Mouse (Mus musculus) left cerebral cortex, postnatal 10 days (tissue): ENCODE measurements around the gene Catip. TPM values are rescaled to one million over a fixed set of nuclear protein-coding genes. Genes with fewer than 3 reads are reported as not detected.
"Not testable (repeated sequence)": the region's sequence is repeated elsewhere in the genome, so short reads cannot be mapped to it uniquely, and the experiment has no call there.

Source experiments
- DNase-seq, 2 experiments: peaks; one replicate each; pipeline ENCODE4 v3.0.0; 2021 to 2022; ENCODE audit warnings: low spot score in 2 of 2, mixed read lengths in 1 of 2; ENCODE audit errors: extremely low spot score in 1 of 2
- intact Hi-C: fragments of 180-260 bp; cut with DNase I; formaldehyde crosslinking; loops from one replicate; pipeline ENCODE4 v1.15.1; 2025
- total RNA-seq, 2 experiments: library from RNA; stranded (reverse); gene quantifications; 2 replicates each; pipeline ENCODE4 v1.2.3; 2021

Gene Catip
- total RNA-seq = under 1 TPM; 0.41 to 0.45 TPM

DNA sequence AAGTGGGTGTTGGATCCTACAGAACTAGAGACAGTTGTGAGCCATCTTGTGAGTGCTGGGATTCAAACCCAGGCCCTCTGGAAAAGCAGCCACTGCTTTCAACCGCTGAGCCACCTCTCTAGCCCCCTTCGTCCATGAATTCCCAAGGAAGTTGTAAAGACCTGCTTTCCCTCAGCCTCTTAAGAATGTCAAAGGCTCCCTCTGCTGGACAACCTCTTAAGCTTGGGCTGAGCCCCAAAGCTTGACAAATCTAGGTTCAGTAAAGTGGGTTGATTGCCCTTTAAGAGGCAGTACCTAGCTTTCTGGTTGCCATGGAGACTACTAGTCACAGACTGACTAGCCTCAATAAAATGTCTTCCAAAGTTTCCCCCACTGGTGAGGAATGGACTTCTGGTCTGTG is at the start of gene Catip:
Gene Catip, plus strand, starts transcription at position 297 of the 400 bp plus-strand sequence.
- peak; percentile 75 to 81 for DNase-seq
- intact Hi-C loops = loop anchor here (2.0 to 5.0 kb wide), 2 partner anchors 49 to 155 kb away; no protein-coding TSS in a partner anchor

DNA sequence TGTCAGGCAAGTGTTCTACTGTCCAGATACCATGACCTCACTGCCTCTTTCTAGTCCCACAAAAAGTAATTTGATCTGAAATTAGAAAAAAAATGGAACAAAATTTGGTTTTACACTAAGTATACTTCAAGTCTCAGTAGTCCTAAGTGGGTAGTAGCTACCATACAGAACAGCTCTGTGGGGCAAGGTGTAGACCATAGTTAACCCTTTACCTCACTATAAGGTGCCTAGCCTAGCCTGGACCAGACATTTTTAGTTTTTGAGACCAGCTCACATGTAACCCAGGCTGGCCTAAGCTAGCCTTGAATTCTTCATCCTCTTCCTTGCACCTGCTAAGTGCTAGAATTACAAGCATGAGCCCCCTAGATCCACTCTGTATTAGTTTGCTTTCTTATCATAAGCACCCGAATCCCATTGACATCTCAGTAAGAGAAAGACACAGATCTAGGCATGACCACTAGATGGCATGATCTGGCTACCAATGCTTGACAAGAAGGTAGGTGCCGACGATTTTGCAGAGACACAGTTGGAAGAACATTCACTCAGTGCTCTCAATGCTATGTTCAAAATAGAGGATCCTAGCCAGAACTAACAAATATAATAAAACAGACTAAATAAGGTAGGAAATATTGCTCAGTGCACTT is 48.7 kb upstream of the Catip start:
- DNase-seq = peak; percentile 71 to 84
- intact Hi-C loops = loop anchor here (2.0 to 5.0 kb wide), 2 partner anchors 50 to 139 kb away; partner anchors contain the start of gene Catip

DNA sequence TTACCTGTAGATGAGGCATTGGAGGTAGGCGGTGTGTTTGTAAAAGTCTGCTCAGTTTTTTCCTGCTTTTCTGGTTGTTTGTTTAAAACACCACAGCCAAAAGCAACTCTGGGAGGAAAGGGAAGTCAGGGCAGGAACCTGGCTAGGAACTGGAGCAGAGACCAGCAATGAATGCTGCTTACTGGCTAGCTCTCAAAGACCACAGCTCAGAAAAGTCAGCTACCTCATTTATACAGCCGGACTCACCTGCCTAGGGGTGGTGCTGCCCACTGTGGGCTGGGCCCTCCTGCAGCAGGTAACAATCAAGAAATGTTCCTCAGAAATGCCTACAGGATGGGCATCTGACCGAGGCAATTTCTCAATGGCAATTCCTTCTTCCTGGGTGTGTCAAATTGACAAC is 47.1 kb upstream of the Catip start:
- peak in 1 of 2 experiments; percentile 28 for DNase-seq
- intact Hi-C loops = loop anchor here (5.0 kb wide), 1 partner anchor 138 kb away; no protein-coding TSS in a partner anchor

DNA sequence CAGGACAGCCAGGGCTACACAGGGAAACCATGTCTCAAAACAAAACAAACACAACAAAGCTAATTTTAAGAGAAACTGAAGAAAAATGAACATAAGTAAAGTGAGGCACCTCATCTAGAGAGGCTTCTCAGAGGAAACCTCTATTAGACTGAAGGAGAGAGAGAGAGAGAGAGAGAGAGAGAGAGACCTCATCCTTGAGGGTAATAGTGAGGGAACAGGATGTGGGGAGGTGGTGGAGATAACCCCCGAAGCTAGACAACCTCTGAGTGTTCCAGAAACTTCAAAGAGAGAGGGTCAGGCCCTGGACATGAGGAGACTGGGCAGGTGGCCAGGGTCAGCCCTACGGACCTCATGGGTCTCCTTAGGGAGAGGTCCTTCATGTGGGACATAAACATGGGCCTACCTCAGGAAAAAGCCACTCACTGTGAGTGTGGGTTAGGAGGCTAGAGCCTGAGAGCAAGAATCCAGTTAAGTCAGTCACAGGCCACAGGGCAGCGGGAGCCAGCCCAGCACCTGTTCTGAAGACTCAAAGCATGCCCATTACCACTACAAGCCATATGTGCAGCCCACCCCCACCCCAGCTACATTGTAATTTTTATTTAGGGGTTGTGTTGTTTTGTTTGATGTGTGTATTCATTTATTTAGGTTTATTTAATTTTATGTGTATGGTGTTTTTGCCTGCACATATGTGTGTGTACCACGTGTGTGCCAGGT is 45.6 kb upstream of the Catip start:
- peak in 1 of 2 experiments; percentile 80 for DNase-seq
- intact Hi-C loops = no loop called here

DNA sequence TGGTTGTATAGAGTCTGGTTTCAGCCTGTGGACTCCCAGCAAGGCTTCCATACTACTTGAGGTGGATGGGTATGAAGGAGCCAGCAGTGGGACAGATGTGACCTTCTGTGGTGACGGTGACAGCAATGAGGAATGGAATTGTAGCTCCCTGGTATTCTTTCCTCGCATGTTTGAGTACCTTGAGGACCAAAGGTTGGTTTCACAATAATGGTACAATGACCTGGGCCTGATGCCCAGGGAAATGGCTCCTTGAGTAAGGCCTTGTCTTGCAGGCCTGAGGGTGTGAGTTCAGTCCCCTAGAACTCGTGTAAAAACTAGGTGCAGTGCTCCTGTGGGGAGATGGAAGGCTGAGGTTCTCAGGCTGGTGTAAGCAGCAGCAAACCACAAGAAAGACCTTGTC is 43.2 kb upstream of the Catip start:
- DNase-seq = no peak
- intact Hi-C loops = no loop called here

DNA sequence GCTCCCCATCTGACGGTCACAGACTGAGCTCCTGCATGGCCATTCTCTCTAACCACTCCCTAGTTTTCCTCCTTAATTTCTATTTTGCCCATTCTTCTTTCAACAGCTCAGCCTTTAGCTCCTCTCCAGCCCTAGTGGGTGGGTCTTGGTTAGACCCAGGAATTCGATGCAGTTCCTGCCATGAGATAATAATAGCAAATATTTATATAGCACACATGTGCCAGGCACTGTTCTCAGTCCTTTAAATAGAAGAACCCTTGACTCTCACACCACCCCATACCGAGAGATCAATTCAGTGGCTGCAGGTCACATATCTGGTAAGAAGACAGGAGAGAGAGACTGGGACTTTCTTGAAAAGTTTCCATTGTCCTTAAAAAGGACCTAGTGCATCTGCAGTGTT is 40.5 kb upstream of the Catip start:
- DNase-seq = no peak
- intact Hi-C loops = no loop called here

DNA sequence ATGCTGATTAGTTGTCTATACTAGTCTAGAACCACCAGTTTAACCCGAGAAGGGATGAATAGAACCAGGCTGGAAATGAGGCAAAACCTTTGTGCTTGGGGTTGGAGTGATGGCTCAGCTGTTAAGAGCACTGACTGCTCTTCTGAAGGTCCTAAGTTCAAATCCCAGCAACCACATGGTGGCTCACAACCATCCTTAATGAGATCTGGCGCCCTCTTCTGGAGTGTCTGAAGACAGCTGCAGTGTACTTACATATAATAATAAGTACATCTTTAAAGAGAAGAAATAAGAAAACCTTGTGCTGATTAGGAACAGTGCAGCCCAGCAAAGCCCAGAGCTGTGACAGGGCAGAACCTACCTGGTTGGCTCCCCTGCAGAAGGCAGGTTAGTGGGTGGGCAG is 35.0 kb upstream of the Catip start:
- DNase-seq, intact Hi-C loops: not testable (repeated sequence)

DNA sequence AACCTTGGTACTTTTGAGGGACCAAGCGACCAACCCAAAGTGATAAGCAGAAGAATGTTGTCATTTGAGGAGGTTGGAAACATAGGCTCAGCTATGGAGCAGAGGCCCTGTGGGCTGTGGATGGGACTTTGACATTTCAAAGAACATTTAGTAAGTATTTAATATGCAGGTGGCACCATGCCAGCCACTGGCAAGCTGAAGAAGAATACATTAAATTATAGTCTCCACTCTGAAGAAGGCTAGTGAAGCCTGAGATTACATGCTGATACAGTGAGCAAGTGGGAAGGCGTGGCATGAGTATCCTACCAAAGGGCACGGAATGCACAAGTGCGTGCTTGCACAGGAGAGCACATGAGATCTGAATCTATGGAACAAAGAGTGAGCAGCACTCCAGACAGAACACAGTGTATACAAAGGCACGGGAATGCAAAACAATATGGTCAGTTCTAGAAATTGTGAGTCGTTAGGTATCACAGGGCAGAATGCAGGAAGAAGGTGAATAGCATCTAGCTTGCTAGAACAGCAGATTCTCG is 31.9 kb upstream of the Catip start:
- no peak for DNase-seq
- intact Hi-C loops = no loop called here

DNA sequence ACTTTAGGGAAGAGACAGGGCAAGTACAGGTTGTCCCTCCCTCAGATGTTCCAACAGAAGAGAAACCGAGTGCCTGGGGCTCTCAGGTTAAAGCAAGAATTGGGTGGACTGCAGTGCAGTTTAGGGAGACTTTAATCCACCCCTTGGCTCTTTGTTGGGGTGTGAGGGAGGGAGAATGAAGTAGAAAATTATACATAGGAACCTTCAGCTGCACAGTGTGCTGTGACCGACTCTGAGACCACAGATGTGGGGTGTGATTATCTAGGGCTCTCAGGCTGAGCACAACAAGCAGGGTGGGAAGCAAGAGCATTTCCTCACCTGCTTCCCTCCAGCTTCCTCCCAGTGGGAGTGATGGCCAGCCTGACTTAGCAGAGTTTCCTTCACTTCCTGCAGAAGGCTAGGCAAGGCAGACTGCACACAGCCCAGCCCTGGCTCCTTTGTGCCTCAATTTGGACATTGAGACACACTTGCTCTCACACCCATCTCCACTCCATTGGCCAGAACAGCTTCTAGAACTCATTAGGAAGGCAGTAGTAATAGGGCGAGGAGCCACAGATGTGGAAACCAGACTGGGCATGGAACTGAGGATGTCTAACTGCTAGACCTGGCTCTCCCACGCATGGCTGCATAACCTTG is 30.7 kb upstream of the Catip start:
- peak in 1 of 2 experiments; percentile 65 for DNase-seq
- intact Hi-C loops = no loop called here

DNA sequence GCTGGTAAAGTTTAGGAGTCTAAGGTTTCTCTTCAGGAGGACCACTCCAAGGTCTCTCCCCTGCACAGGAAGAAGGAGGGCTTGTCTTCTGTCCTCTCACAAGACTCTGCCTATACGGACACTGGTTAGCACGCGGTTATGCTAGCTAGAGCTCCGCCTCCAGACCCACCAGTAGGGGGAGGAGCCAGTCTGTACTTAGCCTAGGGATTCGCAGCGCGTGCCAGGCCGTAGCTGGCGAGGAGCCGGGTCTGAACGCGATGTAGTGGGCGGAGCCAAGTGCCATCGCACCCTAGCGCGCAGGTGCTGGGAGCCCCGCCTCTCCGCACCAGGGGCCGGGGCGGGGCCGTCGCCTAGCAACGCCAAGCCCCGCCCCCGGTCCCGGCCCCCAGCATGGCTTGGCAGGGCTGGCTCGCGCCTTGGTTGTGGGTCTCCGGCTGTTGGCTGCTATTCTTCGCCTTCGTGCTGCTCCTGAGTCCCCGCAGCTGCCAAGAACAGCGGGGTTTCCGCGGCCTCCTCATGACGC is 29.6 kb upstream of the Catip start:
- peak; percentile 94 to 95 for DNase-seq
- intact Hi-C loops = no loop called here

DNA sequence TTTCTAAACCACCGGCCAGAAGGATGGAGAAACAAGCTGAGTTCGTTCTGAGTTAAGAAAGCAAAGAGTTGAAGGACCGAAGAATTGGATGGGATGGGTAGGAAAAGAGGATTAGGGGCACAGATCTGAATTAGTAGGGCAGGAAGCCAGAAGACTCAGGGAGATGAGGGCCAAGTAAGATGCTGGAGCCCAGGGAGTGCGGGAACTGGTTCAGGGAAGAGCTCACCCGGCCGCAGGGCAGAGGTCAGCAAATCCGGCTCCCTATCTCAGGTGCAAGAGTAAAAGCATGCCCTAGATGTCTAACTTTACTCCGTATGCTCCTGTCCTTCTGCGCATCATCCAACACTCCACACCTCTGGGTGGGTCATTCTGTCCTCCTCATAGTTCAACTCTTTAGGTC is 29.0 kb upstream of the Catip start:
- DNase-seq = no peak
- intact Hi-C loops = no loop called here

DNA sequence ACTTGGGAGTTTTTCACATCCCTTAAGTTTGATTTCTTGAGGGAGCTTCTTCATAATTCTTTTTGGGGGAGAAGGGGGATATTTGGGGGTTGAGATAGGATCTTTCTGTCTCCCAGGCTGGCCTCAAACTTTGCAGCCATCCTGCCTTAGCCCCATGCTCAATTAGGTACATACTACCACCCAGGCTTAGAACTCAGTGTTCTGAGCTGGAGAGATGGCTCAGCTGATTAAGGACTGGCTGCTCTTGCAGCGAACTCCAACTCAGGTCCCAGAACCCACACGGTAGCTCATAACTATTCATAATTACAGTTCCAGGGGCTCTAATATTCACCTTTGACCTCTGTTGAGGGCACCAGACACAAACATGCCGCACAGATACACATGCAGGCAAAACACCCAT is 27.3 kb upstream of the Catip start:
- DNase-seq = no peak
- intact Hi-C loops = no loop called here

DNA sequence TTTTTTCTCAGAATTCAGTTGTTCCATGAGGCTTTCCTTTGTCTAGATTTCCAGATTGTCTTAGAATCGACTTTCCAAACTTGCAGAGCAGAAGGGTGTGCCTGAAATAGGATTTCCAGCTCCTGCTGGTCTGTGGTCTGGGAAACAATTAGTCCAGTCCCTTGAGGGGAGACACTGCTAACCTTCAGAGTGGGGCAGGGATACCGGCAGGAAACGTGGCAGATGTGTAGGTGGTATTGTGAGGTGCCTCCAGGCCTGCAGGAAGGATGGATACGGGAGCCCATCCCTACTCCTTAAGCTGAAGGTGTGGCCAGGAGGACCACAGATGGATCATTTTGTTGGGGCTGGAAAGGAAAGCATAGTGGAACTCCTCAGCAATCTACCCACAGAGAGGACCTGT is 26.9 kb upstream of the Catip start:
- no peak for DNase-seq
- intact Hi-C loops = no loop called here

DNA sequence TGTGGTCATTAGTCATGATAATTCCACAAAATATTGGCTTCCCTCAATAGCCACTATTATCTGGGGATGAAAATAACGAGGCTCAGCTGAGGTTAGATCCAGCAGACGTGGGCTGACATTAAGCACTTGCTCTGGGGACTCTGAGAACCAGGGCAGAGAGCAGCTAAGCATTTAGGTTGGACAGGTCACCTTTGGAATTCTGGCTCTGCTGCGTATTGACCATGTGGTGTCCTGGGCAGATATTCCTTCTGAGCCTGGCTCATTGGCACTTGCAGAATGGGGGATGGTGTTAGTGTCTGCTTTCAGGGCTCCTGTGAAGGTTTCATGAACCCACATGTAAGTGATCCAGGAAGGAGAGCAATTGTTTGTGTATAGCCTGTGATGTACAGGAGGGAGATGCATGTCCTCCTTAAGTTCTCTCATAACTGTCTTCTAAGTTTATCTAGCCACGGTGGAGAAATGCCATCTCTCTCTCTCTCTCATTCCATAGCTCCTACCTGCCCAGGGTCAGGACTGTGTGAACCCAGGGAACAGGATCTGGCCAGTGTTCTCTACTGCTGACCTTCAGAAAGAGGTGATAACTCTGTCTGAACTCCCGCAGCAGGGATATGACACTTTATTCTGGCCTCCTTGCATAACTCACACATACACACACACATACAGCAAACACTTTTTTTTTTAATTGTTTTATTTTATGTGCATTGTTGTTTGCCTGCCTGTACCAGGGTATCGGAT is 26.3 kb upstream of the Catip start:
- DNase-seq = no peak
- intact Hi-C loops = no loop called here

DNA sequence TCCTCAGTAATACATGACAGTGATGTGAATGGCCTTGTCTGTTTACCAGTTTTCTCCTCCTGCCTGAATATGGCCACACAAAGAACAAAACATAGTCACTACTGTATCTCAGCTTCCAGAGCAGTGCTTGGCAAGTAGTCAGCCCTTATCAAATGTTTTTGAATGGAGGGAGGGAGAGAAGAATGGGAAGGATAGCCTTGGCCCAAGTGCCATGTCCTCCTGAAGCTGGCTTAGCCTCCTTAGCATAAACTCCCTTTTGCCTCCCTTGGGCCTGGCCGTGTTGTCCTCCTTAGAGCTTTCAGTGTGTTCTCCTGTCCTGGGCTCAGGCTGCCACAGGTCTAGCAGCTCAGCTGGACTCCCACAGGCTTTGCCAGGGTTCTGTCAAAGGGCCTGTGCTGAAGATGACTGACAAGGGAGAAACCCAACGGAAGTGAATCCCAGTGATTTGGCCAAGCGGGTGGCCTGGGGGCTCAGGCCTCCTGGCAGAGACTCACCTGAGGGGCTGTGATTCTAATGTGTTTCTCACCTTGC is 24.6 kb upstream of the Catip start:
- DNase-seq = no peak
- intact Hi-C loops = no loop called here

DNA sequence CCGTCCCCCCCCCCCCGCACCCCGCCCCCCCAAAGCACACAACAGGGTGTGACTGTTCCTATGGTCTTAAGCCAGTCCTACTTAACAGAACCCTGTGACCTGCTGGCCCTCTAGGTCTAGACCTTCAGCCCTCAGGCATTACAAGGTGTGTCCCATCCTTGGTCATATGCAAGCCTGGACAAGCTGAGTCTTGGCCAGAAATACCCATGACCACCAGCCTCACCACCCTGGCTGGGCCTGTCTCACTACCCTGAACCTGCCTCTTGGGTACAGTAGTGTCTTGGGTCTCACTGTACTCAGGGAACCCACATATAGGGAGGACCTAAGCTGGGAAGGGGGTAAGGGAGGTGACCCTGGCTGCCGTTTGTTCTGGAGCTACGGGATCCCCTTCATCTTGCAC is 23.9 kb upstream of the Catip start:
- intact Hi-C loops = no loop called here
- no peak for DNase-seq

DNA sequence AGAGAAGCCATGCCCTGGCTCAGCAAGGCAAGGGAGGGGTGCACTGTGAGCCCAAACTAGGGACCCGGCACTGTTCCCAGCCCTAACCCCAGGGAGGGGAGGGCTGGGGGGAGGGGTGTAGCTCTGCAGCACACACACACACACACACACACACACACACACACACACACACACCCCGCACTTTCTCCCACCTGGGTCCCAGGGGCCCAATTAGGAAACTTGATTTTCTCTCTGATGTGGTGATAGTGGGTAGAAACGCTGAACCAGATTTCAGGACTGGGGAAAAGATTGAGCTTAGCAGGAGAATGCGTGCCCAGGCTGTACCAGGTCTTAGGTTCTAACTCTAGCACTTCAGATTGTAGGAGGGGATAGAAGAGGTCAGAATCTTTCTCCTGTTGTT is 23.3 kb upstream of the Catip start:
- intact Hi-C loops = no loop called here

DNA sequence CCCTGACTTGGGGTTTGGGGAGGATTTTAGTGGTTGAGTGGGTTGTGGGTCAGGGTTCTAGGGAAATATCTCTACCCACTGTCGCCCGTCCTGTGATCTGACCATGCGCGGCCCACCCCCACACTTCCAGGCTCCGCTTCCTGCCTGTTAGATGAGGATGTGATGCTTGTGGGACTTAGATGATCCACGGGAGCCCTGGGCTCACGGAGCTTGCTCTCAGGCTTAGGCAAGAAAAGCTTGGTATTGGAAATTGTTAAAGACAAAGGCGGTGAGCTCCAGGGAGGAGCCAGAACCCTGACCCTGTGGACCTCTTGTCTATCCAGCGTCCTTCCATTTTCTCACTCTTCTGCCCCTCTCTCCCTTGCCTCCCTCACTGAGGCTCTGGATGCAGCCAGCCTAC is 22.0 kb upstream of the Catip start:
- intact Hi-C loops = no loop called here
- no peak for DNase-seq

More for the DNA sequence above, 23.3 kb upstream of the Catip start:
- no peak for DNase-seq

DNA sequence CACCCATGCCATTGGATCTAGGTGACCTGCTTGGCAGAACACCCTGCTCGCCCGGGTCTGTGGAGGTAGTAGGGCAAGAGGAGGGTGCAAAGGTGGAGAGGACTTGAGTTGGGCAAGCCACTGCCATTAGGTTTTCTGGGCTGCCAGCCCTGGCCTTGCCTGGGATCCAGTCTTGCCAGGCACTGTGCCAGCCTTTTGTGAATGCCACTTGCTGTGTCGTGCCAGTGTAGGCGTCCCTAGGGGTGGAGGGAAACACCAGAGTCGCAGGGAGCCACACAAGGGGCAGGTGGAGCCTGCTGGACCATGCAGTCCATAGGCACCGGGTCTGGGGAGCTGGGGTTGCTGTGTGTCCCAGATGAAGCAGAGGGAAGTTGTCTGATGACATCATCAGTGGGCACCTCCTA is 21.5 kb upstream of the Catip start:
- peak; percentile 37 to 72 for DNase-seq
- intact Hi-C loops = no loop called here
